Comparison of ENCODE assay signal across 9 mouse cellular contexts in genomic region chr8:127063551-127064360, GRCm38 (mm10). TPM values are rescaled to one million over a fixed set of nuclear protein-coding genes. Genes with fewer than 3 reads are reported as not detected.
DNase-seq lines count a peak whose midpoint lies in the region; ATAC-seq and TF ChIP-seq lines count a peak whose summit lies in the region.
"Had no signal": no experiment of that assay in that cellular context is flagged by ENCODE, and none has a peak within 500 bp of the region (broad histone marks: within the 10 kb centered on the region; RNA-seq: fewer than 3 reads in every experiment).

TSS of gene Pard3 (plus strand) at chr8:127063893.

- H3K9me3 ChIP-seq in heart, embryonic 11.5 days (replicated peaks; ENCODE audit: control insufficient read depth, low read length) = no peaks in the 10 kb centered on the region
- H3K9me3 ChIP-seq in kidney, postnatal 0 days (replicated peaks; ENCODE audit: low read length) = no peaks in the 10 kb centered on the region
- H3K9me3 ChIP-seq in neural tube, embryonic 11.5 days (ENCODE audit: control insufficient read depth, low read length) = no peaks in the 10 kb centered on the region

- H3K4me1 ChIP-seq in embryonic fibroblast, embryonic 13.5 days (ENCODE audit: control insufficient read depth, insufficient read depth, low read length) = peaks cover 10% of the 10 kb centered on the region
- H3K4me1 ChIP-seq in heart, embryonic 11.5 days (ENCODE audit: control insufficient read depth, insufficient read depth, low read length) = peaks cover 31% of the 10 kb centered on the region
- H3K4me1 ChIP-seq in kidney, postnatal 0 days (replicated peaks; ENCODE audit: insufficient read depth, low read length) = 0 out of 2 replicates have a peak, but pooled peaks cover 6% of the 10 kb centered on the region
- H3K4me1 ChIP-seq in liver, adult 2 months (ENCODE audit: control insufficient read depth, insufficient read depth, low read length) = peaks cover 17% of the 10 kb centered on the region
- H3K4me1 ChIP-seq in neural tube, embryonic 11.5 days (ENCODE audit: control insufficient read depth, insufficient read depth, low read length) = peaks cover 11% of the 10 kb centered on the region; the same call in 1 of the 2 replicates

- peak; percentile 45; the same call in 1 of the 2 replicates for TF ChIP-seq CTCF in embryonic fibroblast, embryonic 13.5 days (IDR thresholded peaks at IDR 0.05; ENCODE audit: borderline replicate concordance, insufficient read depth, low read length)
- peak; percentile 50 for TF ChIP-seq CTCF in kidney, postnatal 0 days (IDR thresholded peaks at IDR 0.05; ENCODE audit: low read depth)
- peak; percentile 71 for TF ChIP-seq CTCF in liver, adult 2 months (IDR thresholded peaks at IDR 0.05; ENCODE audit: low read depth, low read length)

- H3K79me2 ChIP-seq in liver, adult 2 months (ENCODE audit: control insufficient read depth, insufficient read depth, low read length) = peaks cover 24% of the 10 kb centered on the region

- peak within 1 kb of the TSS; percentile 84 for H3K4me3 ChIP-seq in embryonic fibroblast, embryonic 13.5 days (ENCODE audit: insufficient read depth, low read length)
- H3K4me3 ChIP-seq in heart, embryonic 11.5 days (ENCODE audit: low read depth, low read length) = peak within 1 kb of the TSS; percentile 83
- peak within 1 kb of the TSS; percentile 86 for H3K4me3 ChIP-seq in kidney, postnatal 0 days (replicated peaks; ENCODE audit: low read depth, low read length)
- peak within 1 kb of the TSS; percentile 99 for H3K4me3 ChIP-seq in liver, adult 2 months (ENCODE audit: insufficient read depth, low read depth, low read length)
- H3K4me3 ChIP-seq in neural tube, embryonic 11.5 days (ENCODE audit: low read depth, low read length) = peak within 1 kb of the TSS; percentile 94

- no peaks in the 10 kb centered on the region for H3K27me3 ChIP-seq in heart, embryonic 11.5 days (ENCODE audit: control insufficient read depth, insufficient read depth, low read length)
- no peaks in the 10 kb centered on the region for H3K27me3 ChIP-seq in kidney, postnatal 0 days (ENCODE audit: insufficient read depth, low read length)
- H3K27me3 ChIP-seq in liver, adult 2 months (ENCODE audit: control insufficient read depth, insufficient read depth, low read length) = no peaks in the 10 kb centered on the region
- H3K27me3 ChIP-seq in neural tube, embryonic 11.5 days (ENCODE audit: control insufficient read depth, insufficient read depth, low read length) = no peaks in the 10 kb centered on the region

- H3K4me2 ChIP-seq in heart, embryonic 11.5 days = peak within 1 kb of the TSS; percentile 69
- peak within 1 kb of the TSS; percentile 71 for H3K4me2 ChIP-seq in kidney, postnatal 0 days (ENCODE audit: low read length)
- peak within 1 kb of the TSS; percentile 47 for H3K4me2 ChIP-seq in neural tube, embryonic 11.5 days (ENCODE audit: low read depth)

- peak; percentile 61 for TF ChIP-seq POLR2A in embryonic fibroblast, embryonic 13.5 days (IDR thresholded peaks at IDR 0.05; ENCODE audit: low read depth, low read length)
- TF ChIP-seq POLR2A in liver, adult 2 months (IDR thresholded peaks at IDR 0.05; ENCODE audit: extremely low read depth, insufficient read depth, low read length) = 0 out of 2 replicates have a peak, but pooled peaks have one; percentile 59

- peak; percentile 4 for DNase-seq in thymus, postnatal 14 days
- no peak for DNase-seq in thymus, postnatal 0 days (ENCODE audit: low spot score)
- peak; percentile 86 for DNase-seq in kidney, postnatal 0 days (ENCODE audit: low spot score)
- DNase-seq in liver, adult 2 months (ENCODE audit: extremely low read depth, low read depth, low spot score) = peak; percentile 74
- peak; percentile 91 for DNase-seq in neural tube, embryonic 11.5 days (ENCODE audit: low spot score)
- peak; percentile 4 to 7 for DNase-seq in thymus, postnatal 36 days

- peak; percentile 85 for ATAC-seq in heart, embryonic 11.5 days (replicated peaks; ENCODE audit: insufficient number of reproducible peaks, low FRiP score, low TSS enrichment)
- ATAC-seq in kidney, postnatal 0 days (replicated peaks; ENCODE audit: low FRiP score, low read depth) = peak; percentile 90
- peak; percentile 94 for ATAC-seq in neural tube, embryonic 11.5 days (ENCODE audit: insufficient read depth, low FRiP score, low TSS enrichment)

- H3K27ac ChIP-seq in embryonic fibroblast, embryonic 13.5 days (ENCODE audit: insufficient read depth, low read length) = peak within 1 kb of the TSS; percentile 87
- peak within 1 kb of the TSS; percentile 97 for H3K27ac ChIP-seq in heart, embryonic 11.5 days (ENCODE audit: low read depth, low read length)
- peak within 1 kb of the TSS; percentile 97 for H3K27ac ChIP-seq in kidney, postnatal 0 days
- peak within 1 kb of the TSS; percentile 98 for H3K27ac ChIP-seq in liver, adult 2 months (replicated peaks; ENCODE audit: insufficient read depth, low read depth, low read length)
- H3K27ac ChIP-seq in neural tube, embryonic 11.5 days (ENCODE audit: low read depth, low read length) = peak within 1 kb of the TSS; percentile 95

- peak within 1 kb of the TSS; percentile 96 for H3K9ac ChIP-seq in heart, embryonic 11.5 days (ENCODE audit: low read depth, low read length)
- peak within 1 kb of the TSS; percentile 95 for H3K9ac ChIP-seq in kidney, postnatal 0 days (ENCODE audit: low read depth, low read length)
- peak within 1 kb of the TSS; percentile 100 for H3K9ac ChIP-seq in liver, adult 2 months (ENCODE audit: low read depth, low read length)
- peak within 1 kb of the TSS; percentile 98 for H3K9ac ChIP-seq in neural tube, embryonic 11.5 days (ENCODE audit: low read length)

- under 1% methylated on average over 71 of the region's 98 CpGs for WGBS in heart, embryonic 11.5 days (ENCODE audit: insufficient replicate concordance)
- WGBS in kidney, postnatal 0 days = under 1% methylated on average over 87 of the region's 98 CpGs
- under 1% methylated on average over 96 of the region's 98 CpGs for WGBS in liver, adult 2 months
- WGBS in neural tube, embryonic 11.5 days = under 1% methylated on average over 75 of the region's 98 CpGs

- H3K36me3 ChIP-seq in heart, embryonic 11.5 days (ENCODE audit: control insufficient read depth, insufficient read depth, low read length) = no peaks in the 10 kb centered on the region
- no peaks in the 10 kb centered on the region for H3K36me3 ChIP-seq in kidney, postnatal 0 days (ENCODE audit: insufficient read depth, low read length)
- no peaks in the 10 kb centered on the region for H3K36me3 ChIP-seq in liver, adult 2 months (ENCODE audit: control insufficient read depth, insufficient read depth, low read length)
- H3K36me3 ChIP-seq in neural tube, embryonic 11.5 days (ENCODE audit: control insufficient read depth, insufficient read depth, low read length) = no peaks in the 10 kb centered on the region
- H3K36me3 ChIP-seq: G1E had no signal

RNA-seq across cellular contexts. Expression of gene Pard3, which starts in this region (rescaled TPM):
- polyA plus RNA-seq in thymus, postnatal 0 days (2015; fragmentation: Nextera tagmentation; extraction: Ambion mirVana) = 4.1 and 4.2 TPM in 2 replicates
- 30.9 and 34.4 TPM in 2 replicates for polyA plus RNA-seq in embryonic fibroblast, embryonic 13.5 days (2011; ENCODE audit: insufficient read length, low read depth, missing spikeins)
- polyA plus RNA-seq in heart, embryonic 11.5 days (2014; fragmentation: Nextera tagmentation; extraction: Ambion mirVana) = 23.3 and 24.0 TPM in 2 replicates
- 23.1 and 23.2 TPM in 2 replicates for polyA plus RNA-seq in kidney, postnatal 0 days (2015; fragmentation: Nextera tagmentation; extraction: Ambion mirVana)
- 47.4 and 54.9 TPM in 2 replicates for total RNA-seq in liver, adult 2 months (2014; rRNA removed)
- 61.4 and 62.4 TPM in 2 replicates for polyA plus RNA-seq in liver, adult 2 months (2012; rRNA removed)
- polyA plus RNA-seq in neural tube, embryonic 11.5 days (2014; fragmentation: Nextera tagmentation; extraction: Ambion mirVana) = 37.5 and 39.7 TPM in 2 replicates
- polyA plus RNA-seq: G1E had no signal
